Mouse (Mus musculus): ENCODE measurements around the gene Acad12.

- TF ChIP-seq GATA1 (IDR thresholded peaks at IDR 0.05; ENCODE audit: borderline replicate concordance, low read length), result no peak
- no peak for TF ChIP-seq FLI1 (IDR thresholded peaks at IDR 0.05; ENCODE audit: low read length)
These were observed 48.8 kb downstream of the Acad12 start for GRCm38 (mm10) chr5:121569881-121570420.

All from megakaryocyte, embryonic 14.5 days (primary cell).